24 mouse cellular contexts compared by ENCODE assay signal in genomic region chr19:52600410-52600809, GRCm38 (mm10).
DNase-seq lines count a peak whose midpoint lies in the region; ATAC-seq and TF ChIP-seq lines count a peak whose summit lies in the region.
"Had no signal": no experiment of that assay in that cellular context is flagged by ENCODE, and none has a peak within 500 bp of the region (broad histone marks: within the 10 kb centered on the region; RNA-seq: fewer than 3 reads in every experiment).

No protein-coding gene starts in this region.

- H3K9me3 ChIP-seq in hindbrain, postnatal 0 days (ENCODE audit: low read length): no peaks in the 10 kb centered on the region
- no peaks in the 10 kb centered on the region for H3K9me3 ChIP-seq in hindbrain, embryonic 11.5 days (ENCODE audit: control insufficient read depth, low read length)
- H3K9me3 ChIP-seq in neural tube, embryonic 13.5 days: no peaks in the 10 kb centered on the region
- H3K9me3 ChIP-seq in neural tube, embryonic 15.5 days (replicated peaks): no peaks in the 10 kb centered on the region
- H3K9me3 ChIP-seq in midbrain, embryonic 15.5 days: no peaks in the 10 kb centered on the region
- H3K9me3 ChIP-seq: G1E; hindbrain, embryonic 15.5 days had no signal

- WGBS in hindbrain, postnatal 0 days: 31% methylated on average over 3 of the region's 3 CpGs
- WGBS in hindbrain, embryonic 11.5 days: 45% methylated on average over 3 of the region's 3 CpGs
- 53% methylated on average over 3 of the region's 3 CpGs for WGBS in neural tube, embryonic 13.5 days
- 52% methylated on average over 3 of the region's 3 CpGs for WGBS in neural tube, embryonic 15.5 days
- WGBS in midbrain, embryonic 15.5 days: 3% methylated on average over 3 of the region's 3 CpGs

- no peaks in the 10 kb centered on the region for H3K36me3 ChIP-seq in hindbrain, postnatal 0 days (ENCODE audit: insufficient read depth, low read length)
- no peaks in the 10 kb centered on the region for H3K36me3 ChIP-seq in hindbrain, embryonic 11.5 days (ENCODE audit: control insufficient read depth, insufficient read depth, low read length)
- H3K36me3 ChIP-seq in neural tube, embryonic 13.5 days: no peaks in the 10 kb centered on the region
- H3K36me3 ChIP-seq in neural tube, embryonic 15.5 days: no peaks in the 10 kb centered on the region
- no peaks in the 10 kb centered on the region for H3K36me3 ChIP-seq in midbrain, embryonic 15.5 days (replicated peaks)
- H3K36me3 ChIP-seq: G1E; hindbrain, embryonic 15.5 days had no signal

- no peaks in the 10 kb centered on the region for H3K4me1 ChIP-seq in hindbrain, postnatal 0 days (ENCODE audit: insufficient read depth, low read length)
- no peaks in the 10 kb centered on the region for H3K4me1 ChIP-seq in hindbrain, embryonic 11.5 days (replicated peaks; ENCODE audit: control insufficient read depth, insufficient read depth, low read length)
- H3K4me1 ChIP-seq in neural tube, embryonic 13.5 days (replicated peaks): no peaks in the 10 kb centered on the region
- H3K4me1 ChIP-seq in neural tube, embryonic 15.5 days: no peaks in the 10 kb centered on the region
- H3K4me1 ChIP-seq in midbrain, embryonic 15.5 days: 0 out of 2 replicates have a peak, but pooled peaks cover 3% of the 10 kb centered on the region
- H3K4me1 ChIP-seq: hindbrain, embryonic 15.5 days had no signal

- intact Hi-C loops in left cerebral cortex, postnatal 10 days (cut with DNase I): no loop called here

- no peak overlapping the region for H3K4me2 ChIP-seq in hindbrain, postnatal 0 days (ENCODE audit: low read depth, low read length)
- H3K4me2 ChIP-seq in hindbrain, embryonic 11.5 days (replicated peaks; ENCODE audit: low read depth, low read length): no peak overlapping the region
- H3K4me2 ChIP-seq in neural tube, embryonic 13.5 days: no peak overlapping the region
- H3K4me2 ChIP-seq in neural tube, embryonic 15.5 days: no peak overlapping the region
- no peak overlapping the region for H3K4me2 ChIP-seq in midbrain, embryonic 15.5 days
- H3K4me2 ChIP-seq: heart, embryonic 11.5 days; hindbrain, embryonic 15.5 days had no signal

- H3K9ac ChIP-seq in hindbrain, postnatal 0 days (replicated peaks; ENCODE audit: low read length): no peak overlapping the region
- H3K9ac ChIP-seq in hindbrain, embryonic 11.5 days (ENCODE audit: low read depth, low read length): no peak overlapping the region
- H3K9ac ChIP-seq in neural tube, embryonic 13.5 days: no peak overlapping the region
- H3K9ac ChIP-seq in neural tube, embryonic 15.5 days (replicated peaks): no peak overlapping the region
- no peak overlapping the region for H3K9ac ChIP-seq in midbrain, embryonic 15.5 days
- H3K9ac ChIP-seq: forebrain, postnatal 0 days; hindbrain, embryonic 15.5 days had no signal

- peak; percentile 3 for DNase-seq in hindbrain, postnatal 0 days (ENCODE audit: low spot score)
- no peak for DNase-seq in hindbrain, embryonic 11.5 days (ENCODE audit: low spot score)
- peak; percentile 68 for DNase-seq in brain, embryonic 14.5 days (ENCODE audit: low read depth)
- no peak for DNase-seq in left cerebral cortex, postnatal 10 days (ENCODE audit: extremely low spot score in 1 of 2, low spot score in 2 of 2)
- DNase-seq in spleen, postnatal 10 days (ENCODE audit: low spot score in 2 of 2): no peak
- DNase-seq: adrenal gland, adult 2 months; adrenal gland, postnatal 14 days; B cell, adult 2 months; cerebellum, adult 18-20 months; cerebellum, adult 9-10 months; cerebellum, postnatal 14 days; forebrain, postnatal 0 days; gastrocnemius, adult 2 months; gastrocnemius, postnatal 14 days; heart, adult 11 months had no signal

- TF ChIP-seq CTCF in hindbrain, postnatal 0 days (IDR thresholded peaks at IDR 0.05; ENCODE audit: low read depth): no peak
- no peak for TF ChIP-seq CTCF in brain, embryonic 14.5 days (IDR thresholded peaks at IDR 0.05; ENCODE audit: borderline replicate concordance, extremely low read depth, insufficient read depth, insufficient read length)

- H3K27ac ChIP-seq in hindbrain, postnatal 0 days: no peak overlapping the region
- no peak overlapping the region for H3K27ac ChIP-seq in hindbrain, embryonic 11.5 days (ENCODE audit: low read depth, low read length)
- H3K27ac ChIP-seq in neural tube, embryonic 13.5 days (replicated peaks): 0 out of 2 replicates have a peak overlapping the region, but pooled peaks have one; percentile 5
- H3K27ac ChIP-seq in neural tube, embryonic 15.5 days (replicated peaks): no peak overlapping the region
- H3K27ac ChIP-seq in midbrain, embryonic 15.5 days: 0 out of 2 replicates have a peak overlapping the region, but pooled peaks have one; percentile 12
- H3K27ac ChIP-seq: gastrocnemius, adult 2 months; hindbrain, embryonic 15.5 days had no signal

- TF ChIP-seq POLR2A in brain, embryonic 14.5 days (IDR thresholded peaks at IDR 0.05; ENCODE audit: borderline replicate concordance, extremely low read depth, insufficient read depth, insufficient read length, poor library complexity, severe bottlenecking): no peak

- H3K27me3 ChIP-seq in hindbrain, postnatal 0 days (ENCODE audit: insufficient read depth, low read length): no peaks in the 10 kb centered on the region
- no peaks in the 10 kb centered on the region for H3K27me3 ChIP-seq in hindbrain, embryonic 11.5 days (ENCODE audit: control insufficient read depth, insufficient read depth, low read length)
- no peaks in the 10 kb centered on the region for H3K27me3 ChIP-seq in neural tube, embryonic 13.5 days
- H3K27me3 ChIP-seq in neural tube, embryonic 15.5 days (replicated peaks): no peaks in the 10 kb centered on the region
- no peaks in the 10 kb centered on the region for H3K27me3 ChIP-seq in midbrain, embryonic 15.5 days (replicated peaks)
- H3K27me3 ChIP-seq: CH12.LX; hindbrain, embryonic 15.5 days had no signal

- no peak overlapping the region for H3K4me3 ChIP-seq in hindbrain, postnatal 0 days (ENCODE audit: low read length)
- no peak overlapping the region for H3K4me3 ChIP-seq in hindbrain, embryonic 11.5 days (ENCODE audit: low read depth, low read length)
- no peak overlapping the region for H3K4me3 ChIP-seq in neural tube, embryonic 13.5 days
- H3K4me3 ChIP-seq in neural tube, embryonic 15.5 days (replicated peaks): no peak overlapping the region
- no peak overlapping the region for H3K4me3 ChIP-seq in midbrain, embryonic 15.5 days
- H3K4me3 ChIP-seq: gastrocnemius, adult 2 months; hindbrain, embryonic 15.5 days had no signal

- ATAC-seq in hindbrain, postnatal 0 days: no peak
- ATAC-seq in hindbrain, embryonic 11.5 days (ENCODE audit: low FRiP score): no peak
- no peak for ATAC-seq in neural tube, embryonic 13.5 days (ENCODE audit: low read depth)
- ATAC-seq in neural tube, embryonic 15.5 days (ENCODE audit: low FRiP score): no peak
- ATAC-seq in midbrain, embryonic 15.5 days (replicated peaks): no peak; the same call in 1 of the 2 replicates
- ATAC-seq: forebrain, embryonic 14.5 days; forebrain, postnatal 0 days; Patski had no signal

Comparison
In these comparisons a context has a peak if more than half of its experiments do, and no peak if none do; other contexts are left out.
1. DNase-seq: peak in hindbrain, postnatal 0 days (single experiment) and brain, embryonic 14.5 days (single experiment); none in hindbrain, embryonic 11.5 days (single experiment), left cerebral cortex, postnatal 10 days (0 of 2) and spleen, postnatal 10 days (0 of 2).
2. H3K27ac ChIP-seq: peak in neural tube, embryonic 13.5 days (single experiment) and midbrain, embryonic 15.5 days (single experiment); none in hindbrain, postnatal 0 days (single experiment), hindbrain, embryonic 11.5 days (single experiment) and neural tube, embryonic 15.5 days (single experiment).